Mouse (Mus musculus): ENCODE results near the gene Mrps35. TPM values are rescaled to one million over a fixed set of nuclear protein-coding genes. Genes with fewer than 3 reads are reported as not detected.
A peak's percentile ranks its signal among the peaks of the same experiment; 100 is the strongest.

Mrps35 gene
- polyA plus RNA-seq, 1 experiment from 2014 or later = 99.6 TPM

DNA sequence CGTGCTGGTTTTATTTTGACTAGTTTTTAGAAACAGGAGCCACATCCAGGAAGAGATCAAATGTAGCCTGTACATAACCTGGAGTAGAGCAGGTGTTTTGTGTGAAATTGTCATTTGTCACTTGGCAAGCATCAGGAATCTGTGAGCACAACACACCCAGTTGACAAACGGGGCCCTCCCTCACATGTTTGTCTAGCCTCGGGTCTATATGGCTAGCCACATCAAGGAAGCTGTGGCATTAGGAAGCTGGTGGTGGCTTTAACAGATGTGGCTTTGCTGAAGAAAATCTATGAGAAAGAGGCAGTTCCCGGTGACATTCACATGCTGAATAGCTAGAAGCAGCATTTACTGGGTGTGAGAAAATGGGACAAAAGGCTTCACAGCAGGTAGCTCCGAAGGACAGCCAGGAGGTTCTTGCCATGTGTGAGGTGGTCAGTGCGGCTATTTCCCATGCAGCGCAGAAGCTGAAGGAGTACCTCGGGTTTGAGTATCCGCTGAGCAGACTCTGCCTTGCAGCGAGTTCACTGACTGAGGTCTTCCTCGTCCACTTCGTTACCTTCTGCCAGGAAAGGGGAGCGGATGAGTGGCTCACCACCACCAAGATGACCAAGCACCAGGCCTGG, 10.2 kb upstream of the Mrps35 start, which contains the start of gene Rep15:
Rep15 (plus strand) TSS at position 282 of the 623 bp plus-strand sequence.
- Histone ChIP-seq H3K4me2 (replicated peaks) (no peak within 1 kb of the TSS), H3K27ac (no peak within 1 kb of the TSS)

DNA sequence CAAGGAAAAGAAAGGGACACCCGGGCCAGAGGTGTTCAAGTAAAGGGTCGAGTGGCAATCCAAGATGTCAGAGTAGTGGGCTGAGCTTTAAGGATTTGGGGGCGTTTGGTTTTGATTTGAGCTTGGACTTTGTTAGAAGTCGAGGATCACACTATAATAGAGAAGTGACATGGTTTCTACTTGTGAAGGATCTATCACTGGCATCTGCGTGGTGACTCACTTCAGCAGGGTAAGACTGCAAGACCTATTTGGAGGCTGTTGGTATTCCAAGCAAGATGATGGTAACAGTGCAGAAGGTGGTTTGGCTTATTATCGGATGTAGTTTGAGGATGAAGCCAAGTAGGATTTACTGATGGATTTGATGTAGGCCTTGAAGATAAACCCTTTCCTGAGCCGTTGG, 1.1 kb downstream of the Mrps35 start:
- WGBS = 53% methylated on average over 7 of the region's 7 CpGs
- peak overlapping the region; percentile 70 for H3K4me2 ChIP-seq (replicated peaks)
- ATAC-seq (ENCODE audit: low FRiP score, low read depth) = no peak
- H3K4me3 ChIP-seq = peak overlapping the region; percentile 70
- H3K9ac ChIP-seq = peak overlapping the region; percentile 93
- peaks cover 4% of the 10 kb centered on the region; the same call in 1 of the 2 replicates for H3K27me3 ChIP-seq
- no peak overlapping the region for H3K27ac ChIP-seq
- H3K9me3 ChIP-seq = no peaks in the 10 kb centered on the region
- H3K4me1 ChIP-seq = peaks cover 12% of the 10 kb centered on the region
- H3K36me3 ChIP-seq = peaks cover 26% of the 10 kb centered on the region

More for the DNA sequence above, 10.2 kb upstream of the Mrps35 start, which contains the start of gene Rep15:
- Histone ChIP-seq H3K9me3 (no peaks in the 10 kb centered on the region), H3K4me1 (no peaks in the 10 kb centered on the region), H3K36me3 (peaks cover 40% of the 10 kb centered on the region), H3K9ac (no peak within 1 kb of the TSS), H3K4me3 (no peak within 1 kb of the TSS), H3K27me3 (no peaks in the 10 kb centered on the region)
- WGBS = 38% methylated on average over 13 of the region's 13 CpGs
- ATAC-seq (ENCODE audit: low FRiP score, low read depth) = no peak

DNA sequence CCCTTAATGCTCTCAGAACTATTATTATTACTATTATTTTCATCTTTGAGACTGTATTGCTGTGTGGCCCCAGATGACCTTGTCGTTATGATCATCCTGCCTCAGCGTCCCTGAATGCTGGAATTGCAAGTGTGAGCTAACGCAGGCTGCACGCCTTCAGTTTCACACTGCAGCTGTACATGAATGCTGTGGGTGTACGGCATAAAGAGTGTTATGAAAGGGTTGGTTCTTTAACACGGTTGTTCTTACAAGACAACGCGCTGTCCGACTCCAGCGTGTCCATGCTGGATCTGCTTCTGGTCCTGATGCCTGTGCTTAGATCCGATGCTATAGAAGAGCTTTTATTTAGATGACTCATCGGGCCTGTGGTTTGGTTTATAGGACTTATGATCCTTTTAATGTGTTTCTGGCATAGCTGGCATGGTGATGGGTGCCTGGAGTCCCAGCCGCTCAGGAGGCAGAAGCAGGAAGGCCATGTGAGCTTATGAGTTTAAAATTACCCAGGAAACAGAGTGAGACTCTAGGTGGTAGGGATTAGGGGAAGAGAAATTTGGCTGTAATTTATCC, 6.8 kb downstream of the Mrps35 start:
- Histone ChIP-seq H3K9me3 (no peaks in the 10 kb centered on the region), H3K4me3 (no peak overlapping the region), H3K4me1 (peaks cover under 1% of the 10 kb centered on the region; the same call in 1 of the 2 replicates), H3K27ac (no peak overlapping the region), H3K27me3 (no peaks in the 10 kb centered on the region), H3K36me3 (peaks cover 78% of the 10 kb centered on the region), H3K9ac (no peak overlapping the region), H3K4me2 (replicated peaks) (no peak overlapping the region)
- ATAC-seq (ENCODE audit: low FRiP score, low read depth) = no peak
- WGBS = 91% methylated on average over 13 of the region's 13 CpGs

DNA sequence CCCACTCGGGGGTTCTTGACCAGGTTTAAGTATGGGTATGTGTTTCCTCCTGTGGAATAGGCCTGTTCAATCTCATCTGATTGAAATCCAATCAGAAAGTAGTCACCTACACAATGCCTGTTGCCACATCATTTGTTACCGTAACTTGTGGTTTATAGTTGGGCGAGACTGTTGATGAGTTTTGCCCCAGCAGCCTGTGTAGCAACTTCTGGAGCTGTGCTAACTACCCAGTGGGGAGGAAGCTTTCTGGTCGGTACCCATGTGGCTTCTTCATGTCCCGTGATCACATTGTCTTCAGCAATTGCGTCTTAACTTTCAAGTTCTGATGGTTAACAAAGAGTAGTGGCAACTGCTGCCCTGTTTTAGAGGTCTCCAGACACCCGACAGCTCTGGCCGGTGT, 9.1 kb downstream of the Mrps35 start:
- 90% methylated on average over 8 of the region's 8 CpGs for WGBS
- Histone ChIP-seq H3K9ac (no peak overlapping the region), H3K36me3 (peaks cover 94% of the 10 kb centered on the region), H3K27me3 (no peaks in the 10 kb centered on the region), H3K4me2 (replicated peaks) (no peak overlapping the region), H3K4me3 (no peak overlapping the region), H3K27ac (no peak overlapping the region), H3K4me1 (no peaks in the 10 kb centered on the region), H3K9me3 (no peaks in the 10 kb centered on the region)
- no peak for ATAC-seq (ENCODE audit: low FRiP score, low read depth)

DNA sequence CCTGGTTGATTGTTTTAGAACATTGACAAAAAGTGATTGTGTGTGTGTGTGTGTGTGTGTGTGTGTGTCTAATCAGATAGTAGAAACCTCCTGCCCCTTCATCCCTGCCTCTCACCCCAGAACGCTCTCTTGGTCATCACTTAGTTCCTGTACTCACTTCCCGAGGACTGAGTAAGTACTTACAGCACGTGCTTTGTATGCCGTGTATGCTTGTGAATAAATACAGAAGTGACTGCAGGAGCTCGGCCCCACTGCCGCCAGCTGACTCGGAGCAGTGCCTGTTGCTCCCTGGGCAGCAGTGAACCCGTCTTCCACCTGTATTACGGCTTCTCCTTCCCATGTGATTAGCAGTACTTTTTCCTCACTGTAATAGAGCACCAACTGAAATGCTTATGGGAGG, 9.9 kb downstream of the Mrps35 start:
- peaks cover 93% of the 10 kb centered on the region for H3K36me3 ChIP-seq
- ATAC-seq (ENCODE audit: low FRiP score, low read depth) = no peak
- H3K4me2 ChIP-seq (replicated peaks) = no peak overlapping the region
- H3K4me1 ChIP-seq = no peaks in the 10 kb centered on the region
- no peak overlapping the region for H3K4me3 ChIP-seq
- 95% methylated on average over 9 of the region's 9 CpGs for WGBS
- no peaks in the 10 kb centered on the region for H3K9me3 ChIP-seq
- no peak overlapping the region for H3K9ac ChIP-seq
- no peak overlapping the region for H3K27ac ChIP-seq
- H3K27me3 ChIP-seq = no peaks in the 10 kb centered on the region

DNA sequence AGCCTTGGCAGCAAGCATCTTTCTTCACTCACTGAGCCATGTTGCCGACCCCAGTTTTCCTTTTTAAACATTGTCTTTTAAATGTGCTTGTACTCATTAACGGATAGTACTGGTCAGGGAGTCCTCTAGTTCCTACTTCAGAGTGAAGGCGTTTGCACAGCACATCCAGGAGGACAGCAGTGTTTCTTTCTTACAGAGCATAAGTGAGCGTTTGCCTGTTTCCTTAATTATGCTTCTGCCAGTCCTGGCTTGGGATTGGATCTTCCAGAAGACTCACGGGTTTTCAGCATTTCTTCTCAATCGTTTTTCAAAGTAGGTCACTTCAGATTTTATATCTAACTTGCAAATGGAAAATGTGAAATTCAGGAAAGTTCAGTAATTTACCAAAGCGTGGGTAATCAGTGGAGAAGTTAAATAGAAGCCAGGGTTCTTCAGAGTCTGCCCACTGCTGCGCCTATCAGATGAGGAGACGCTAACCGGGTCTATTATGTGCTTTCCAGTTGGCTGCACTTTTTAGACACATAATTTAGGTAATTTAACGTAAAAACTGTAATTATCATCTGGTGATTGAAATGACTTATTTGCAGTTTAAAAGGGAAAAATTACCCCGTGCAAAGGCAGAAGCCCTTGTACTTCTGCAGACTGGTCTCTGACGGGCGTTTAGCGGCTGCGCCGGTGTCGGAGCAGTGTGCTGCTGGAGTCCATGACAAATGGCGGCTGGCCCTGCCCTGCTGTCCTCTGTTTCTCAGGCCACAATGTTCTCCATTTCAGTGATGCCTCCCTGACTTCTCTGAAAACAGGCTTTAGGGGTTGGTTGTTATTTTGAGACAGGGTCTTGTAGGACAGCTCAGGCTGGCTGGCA, 11.5 kb downstream of the Mrps35 start:
- Histone ChIP-seq H3K4me3 (no peak overlapping the region), H3K4me1 (no peaks in the 10 kb centered on the region), H3K27me3 (no peaks in the 10 kb centered on the region), H3K27ac (no peak overlapping the region), H3K9ac (no peak overlapping the region), H3K36me3 (peaks cover 89% of the 10 kb centered on the region), H3K9me3 (no peaks in the 10 kb centered on the region), H3K4me2 (replicated peaks) (no peak overlapping the region)
- WGBS = 87% methylated on average over 19 of the region's 19 CpGs
- no peak for ATAC-seq (ENCODE audit: low FRiP score, low read depth)

DNA sequence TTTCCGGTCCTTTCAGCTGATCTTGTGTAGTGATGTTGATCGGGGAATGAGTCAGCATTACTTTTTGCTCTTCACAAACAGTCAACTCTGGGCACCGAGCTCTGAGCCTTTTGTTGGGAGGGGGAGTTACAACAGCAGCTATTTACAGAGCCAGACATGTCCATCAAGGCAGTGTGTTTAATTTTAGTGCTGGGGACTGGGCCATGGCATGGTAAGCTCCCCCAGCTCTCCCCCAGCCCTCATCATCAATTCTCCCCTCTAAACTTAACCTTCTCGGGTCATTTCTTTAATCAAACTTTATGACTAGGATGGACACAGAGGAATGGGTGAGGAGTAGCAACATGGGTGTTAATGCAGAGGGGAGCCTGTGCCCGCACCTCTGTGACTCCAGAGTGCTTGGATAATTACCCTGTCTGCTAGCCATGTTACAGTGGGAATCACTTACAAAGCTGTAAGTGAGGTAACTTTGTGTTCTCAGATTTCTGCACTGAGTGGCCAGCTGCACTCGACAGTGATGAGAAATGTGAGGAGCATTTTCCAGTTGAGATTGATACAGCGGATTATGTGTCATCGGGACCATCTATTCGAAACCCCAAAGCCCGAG, 12.9 kb downstream of the Mrps35 start:
- Histone ChIP-seq H3K4me2 (replicated peaks) (no peak overlapping the region), H3K36me3 (peaks cover 79% of the 10 kb centered on the region), H3K4me3 (no peak overlapping the region), H3K9me3 (no peaks in the 10 kb centered on the region), H3K27ac (no peak overlapping the region), H3K4me1 (no peaks in the 10 kb centered on the region), H3K27me3 (no peaks in the 10 kb centered on the region), H3K9ac (no peak overlapping the region)
- WGBS = 81% methylated on average over 10 of the region's 10 CpGs
- no peak for ATAC-seq (ENCODE audit: low FRiP score, low read depth)

DNA sequence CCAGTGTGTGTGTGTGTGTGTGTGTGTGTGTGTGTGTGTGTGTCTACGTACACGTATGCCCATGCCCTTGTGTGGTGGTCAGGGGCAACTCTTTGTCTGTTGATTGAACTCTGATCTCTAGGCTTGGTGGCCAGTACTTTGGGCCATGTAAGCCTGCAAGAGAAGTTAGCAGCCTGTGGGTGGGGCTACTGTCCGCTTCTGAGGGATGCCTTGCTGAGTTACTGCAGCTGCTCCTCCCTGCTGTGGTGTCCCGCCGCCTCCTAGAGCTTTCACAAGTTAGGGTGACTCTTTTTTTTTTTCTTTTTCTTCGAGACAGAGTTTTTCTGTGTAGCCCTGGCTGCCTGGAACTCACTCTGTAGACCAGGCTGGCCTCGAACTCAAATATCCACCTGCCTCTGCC, 16.8 kb downstream of the Mrps35 start:
- Histone ChIP-seq H3K4me3 (no peak overlapping the region), H3K36me3 (peaks cover 65% of the 10 kb centered on the region), H3K9me3 (no peaks in the 10 kb centered on the region), H3K4me1 (peaks cover 18% of the 10 kb centered on the region), H3K9ac (no peak overlapping the region), H3K27ac (no peak overlapping the region), H3K27me3 (no peaks in the 10 kb centered on the region), H3K4me2 (replicated peaks) (no peak overlapping the region)
- 61% methylated on average over 7 of the region's 7 CpGs for WGBS
- ATAC-seq (ENCODE audit: low FRiP score, low read depth) = no peak

DNA sequence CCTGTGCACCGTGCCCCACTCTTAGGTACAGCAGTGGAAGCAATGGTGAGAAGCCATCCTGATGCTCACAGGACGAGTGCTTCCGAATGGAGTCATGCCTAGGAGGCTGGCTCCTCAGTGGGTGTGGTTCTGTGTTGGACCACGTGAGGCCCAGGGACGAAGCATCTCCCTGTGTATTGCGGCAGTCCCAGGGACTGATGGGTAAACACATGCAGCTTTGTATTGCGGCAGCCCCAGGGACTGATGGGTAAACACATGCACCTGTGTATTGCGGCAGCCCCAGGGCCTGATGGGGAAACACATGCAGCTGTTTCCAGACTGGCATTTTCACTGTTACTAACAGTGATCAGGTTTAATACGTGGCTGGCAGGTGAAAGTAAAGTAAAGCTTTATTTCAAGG, 19.1 kb downstream of the Mrps35 start:
- Histone ChIP-seq H3K9ac (no peak overlapping the region), H3K4me2 (replicated peaks) (no peak overlapping the region), H3K36me3 (peaks cover 49% of the 10 kb centered on the region), H3K9me3 (no peaks in the 10 kb centered on the region), H3K27ac (no peak overlapping the region; the same call in 1 of the 2 replicates), H3K4me3 (no peak overlapping the region), H3K27me3 (no peaks in the 10 kb centered on the region), H3K4me1 (peaks cover 18% of the 10 kb centered on the region)
- no peak for ATAC-seq (ENCODE audit: low FRiP score, low read depth)
- WGBS = 74% methylated on average over 9 of the region's 9 CpGs

DNA sequence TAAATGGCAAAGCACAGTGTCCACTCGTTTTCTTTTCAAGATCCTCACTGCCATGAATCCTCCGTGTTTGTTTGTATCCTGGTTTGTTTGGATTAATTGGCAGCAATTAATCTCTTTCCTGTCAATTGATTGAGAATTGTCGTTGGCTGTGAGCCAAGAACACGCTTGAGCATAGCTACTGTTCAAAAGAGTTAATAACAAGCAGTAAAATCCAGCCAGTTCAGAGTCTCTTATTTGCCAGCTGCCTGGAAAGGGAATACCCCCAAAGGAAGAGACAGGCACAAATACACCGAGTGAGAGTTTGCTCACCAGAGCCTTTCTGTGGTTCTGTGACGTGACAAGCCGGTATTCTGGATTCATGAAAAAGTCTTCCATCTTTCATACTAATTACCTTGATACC, 19.5 kb downstream of the Mrps35 start:
- H3K27me3 ChIP-seq = no peaks in the 10 kb centered on the region
- peak overlapping the region; percentile 40; the same call in 1 of the 2 replicates for H3K27ac ChIP-seq
- no peak for ATAC-seq (ENCODE audit: low FRiP score, low read depth)
- H3K9me3 ChIP-seq = no peaks in the 10 kb centered on the region
- H3K4me2 ChIP-seq (replicated peaks) = 0 out of 2 replicates have a peak overlapping the region, but pooled peaks have one; percentile 1
- no peak overlapping the region for H3K4me3 ChIP-seq
- WGBS = 43% methylated on average over 7 of the region's 7 CpGs
- peaks cover 50% of the 10 kb centered on the region for H3K36me3 ChIP-seq
- peaks cover 18% of the 10 kb centered on the region for H3K4me1 ChIP-seq
- no peak overlapping the region for H3K9ac ChIP-seq

DNA sequence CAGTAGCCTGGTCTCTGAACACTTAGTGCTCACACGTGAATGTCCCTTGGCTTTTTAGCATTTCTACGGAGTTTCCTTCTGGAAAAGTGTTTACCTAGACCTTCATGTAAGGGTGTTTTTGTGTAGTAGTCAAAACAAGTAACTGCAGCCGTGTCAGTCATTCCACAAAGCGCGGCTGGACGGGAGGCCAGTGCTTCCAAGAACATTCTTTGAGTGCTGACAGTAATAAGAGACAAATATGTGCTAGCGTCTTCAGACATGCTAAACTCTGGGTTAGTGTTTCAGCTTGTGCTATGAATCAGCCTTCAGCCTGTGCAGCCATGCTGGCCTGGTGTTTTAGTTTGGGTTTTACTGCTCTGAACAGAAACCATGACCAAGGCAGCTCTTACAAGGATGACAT, 20.1 kb downstream of the Mrps35 start:
- H3K9me3 ChIP-seq = no peaks in the 10 kb centered on the region
- 0 out of 2 replicates have a peak overlapping the region, but pooled peaks have one; percentile 1 for H3K4me2 ChIP-seq (replicated peaks)
- no peak overlapping the region for H3K9ac ChIP-seq
- ATAC-seq (ENCODE audit: low FRiP score, low read depth) = no peak
- WGBS = 70% methylated on average over 7 of the region's 7 CpGs
- H3K36me3 ChIP-seq = peaks cover 52% of the 10 kb centered on the region
- no peaks in the 10 kb centered on the region for H3K27me3 ChIP-seq
- H3K27ac ChIP-seq = peak overlapping the region; percentile 40; the same call in 1 of the 2 replicates
- peaks cover 18% of the 10 kb centered on the region for H3K4me1 ChIP-seq
- no peak overlapping the region for H3K4me3 ChIP-seq
